Mouse (Mus musculus) skeletal muscle tissue, postnatal 0 days (tissue): ENCODE data around the gene Ermp1. TPM values are rescaled to one million over a fixed set of nuclear protein-coding genes. Genes with fewer than 3 reads are reported as not detected.

Source experiments
- polyA plus RNA-seq: library from polyadenylated mRNA; unstranded; fragments of >200 nt; fragmentation: Nextera tagmentation; extraction: Ambion mirVana; gene quantifications from 2 replicates; pipeline ENCODE4 v1.2.1, GENCODE M21; 2015

Ermp1 gene
- 2.4 and 5.1 TPM in 2 replicates for polyA plus RNA-seq

DNA sequence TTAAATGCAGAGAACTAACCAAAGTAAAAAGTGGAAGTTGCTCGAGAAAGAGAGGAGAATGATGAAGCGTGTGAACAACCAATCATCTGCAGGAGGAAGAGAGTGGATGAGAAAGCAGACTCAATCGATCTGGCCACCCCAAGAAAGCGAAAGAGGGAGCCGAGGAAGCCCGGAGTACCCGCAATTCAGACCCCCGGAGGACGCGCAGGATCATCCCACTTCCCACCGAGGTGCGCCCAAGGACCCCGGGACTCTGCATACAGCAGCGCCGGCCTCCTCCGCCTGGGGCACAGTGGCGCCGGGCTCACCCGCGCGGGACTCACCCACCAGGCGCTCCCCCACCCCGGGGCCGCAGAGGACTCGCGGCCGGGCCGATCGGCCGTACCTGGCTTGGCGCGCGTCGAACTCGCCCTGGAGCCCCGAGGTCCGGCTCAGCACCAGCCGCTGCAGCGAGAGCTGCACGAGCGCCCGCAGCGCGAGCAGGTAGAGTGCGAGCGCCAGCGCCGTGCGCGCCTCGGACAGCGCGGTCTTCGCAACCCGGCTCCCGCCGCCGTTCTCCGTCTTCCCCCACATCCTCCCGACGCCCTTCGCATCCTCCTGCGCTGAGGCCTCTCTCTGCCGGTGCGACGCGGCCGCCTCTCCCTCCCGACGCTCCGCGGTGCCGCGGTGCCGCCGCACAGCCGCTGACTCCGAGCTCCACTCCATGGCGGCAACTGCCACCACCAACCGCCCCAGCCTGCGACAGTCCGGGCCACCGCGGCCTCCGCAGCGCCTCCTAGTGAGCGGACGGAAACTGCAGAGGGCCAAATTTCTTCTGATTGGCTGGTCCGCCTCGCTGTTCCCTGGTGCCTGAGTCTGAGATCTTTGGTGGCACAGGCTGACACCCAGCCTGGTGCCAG, at the start of gene Ermp1:
Gene Ermp1 (minus strand): TSS at position 765 of the 899 bp plus-strand sequence.

DNA sequence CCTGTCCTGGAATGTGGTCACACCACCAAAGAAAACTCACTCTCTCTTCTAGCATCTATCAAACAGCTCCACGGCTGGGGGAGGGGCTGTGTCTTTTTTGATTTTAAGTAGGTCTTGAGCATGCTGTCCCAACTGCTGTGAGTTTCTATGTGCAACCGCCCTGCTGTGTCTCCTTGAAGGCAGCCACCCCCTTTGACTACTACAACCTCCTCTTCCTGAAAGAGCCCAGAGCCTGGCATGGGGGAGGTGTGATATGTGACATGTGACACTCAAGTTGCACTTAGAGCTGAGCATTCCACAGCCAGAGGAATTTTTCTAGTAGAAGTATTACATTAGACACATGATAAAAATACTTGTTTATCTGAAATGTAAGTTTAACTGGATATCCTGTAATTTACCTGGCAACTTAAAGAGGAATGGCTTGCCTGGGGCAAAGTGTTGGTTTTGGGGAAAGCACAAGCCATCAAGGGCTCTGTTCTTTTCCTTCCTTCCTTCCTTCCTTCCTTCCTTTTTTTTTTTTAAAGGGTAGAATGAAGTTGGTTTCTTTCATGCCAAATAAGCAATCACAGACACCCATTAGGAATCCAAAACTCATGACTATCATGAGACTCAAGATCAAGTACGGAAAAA, 49.1 kb upstream of the Ermp1 start, which contains the start of gene Mlana:
Gene Mlana (plus strand): TSS at position 580 of the 630 bp plus-strand sequence.

Other genes with a start within 250 kb of the Ermp1 start
- not detected in 2 replicates for gene Pdcd1lg2, start 237.5 kb downstream of the Ermp1 start, polyA plus RNA-seq
- gene Ric1, start 126.1 kb downstream of the Ermp1 start, polyA plus RNA-seq, result 8.4 and 10.9 TPM in 2 replicates
- gene Mlana, start 49.4 kb upstream of the Ermp1 start, polyA plus RNA-seq, result not detected in 2 replicates
- gene 9930021J03Rik, start 157.6 kb upstream of the Ermp1 start, polyA plus RNA-seq, result 2.3 and 2.8 TPM in 2 replicates
- 7.1 and 8.2 TPM in 2 replicates for gene Ranbp6, start 164.6 kb upstream of the Ermp1 start, polyA plus RNA-seq